Mouse (Mus musculus): Measurements from ENCODE around the gene Lrrc8a.

The Lrrc8a gene

GRCm38 (mm10) chr2:30237199-30237880 lies at the start of gene Lrrc8a:
Lrrc8a (plus strand) TSS chr2:30237715.
- peak; percentile 100 for DNase-seq (ENCODE audit: low spot score in 2 of 2)

- DNase-seq (ENCODE audit: low spot score in 2 of 2): no peak
Measured at GRCm38 (mm10) chr2:30191790-30192580, 45.5 kb upstream of the Lrrc8a start.

- no peak for DNase-seq (ENCODE audit: low spot score in 2 of 2)
Measured at GRCm38 (mm10) chr2:30194656-30195055, 42.9 kb upstream of the Lrrc8a start.

- no peak for DNase-seq (ENCODE audit: low spot score in 2 of 2)
Measured at GRCm38 (mm10) chr2:30198021-30198420, 39.5 kb upstream of the Lrrc8a start.

GRCm38 (mm10) chr2:30199984-30200383 lies 37.5 kb upstream of the Lrrc8a start:
- no peak for DNase-seq (ENCODE audit: low spot score in 2 of 2)

GRCm38 (mm10) chr2:30200388-30200925 lies 37.1 kb upstream of the Lrrc8a start:
- no peak for DNase-seq (ENCODE audit: low spot score in 2 of 2)

- DNase-seq (ENCODE audit: low spot score in 2 of 2): no peak
Measured at GRCm38 (mm10) chr2:30203439-30203838, 34.1 kb upstream of the Lrrc8a start.

- DNase-seq (ENCODE audit: low spot score in 2 of 2): no peak
Measured at GRCm38 (mm10) chr2:30205255-30205628, 32.3 kb upstream of the Lrrc8a start.

- DNase-seq (ENCODE audit: low spot score in 2 of 2): peak; percentile 92 to 93
Measured at GRCm38 (mm10) chr2:30205629-30206357, 31.7 kb upstream of the Lrrc8a start, which contains the start of gene Kyat1. Kyat1 (minus strand) TSS chr2:30205847.

- DNase-seq (ENCODE audit: low spot score in 2 of 2): no peak
Measured at GRCm38 (mm10) chr2:30207401-30207800, 30.1 kb upstream of the Lrrc8a start.

- no peak for DNase-seq (ENCODE audit: low spot score in 2 of 2)
Measured at GRCm38 (mm10) chr2:30207886-30208285, 29.6 kb upstream of the Lrrc8a start.

GRCm38 (mm10) chr2:30211408-30212168 lies 25.9 kb upstream of the Lrrc8a start:
- no peak for DNase-seq (ENCODE audit: low spot score in 2 of 2)

- no peak for DNase-seq (ENCODE audit: low spot score in 2 of 2)
Measured at GRCm38 (mm10) chr2:30212169-30212545, 25.4 kb upstream of the Lrrc8a start.

- no peak for DNase-seq (ENCODE audit: low spot score in 2 of 2)
Measured at GRCm38 (mm10) chr2:30212951-30213350, 24.6 kb upstream of the Lrrc8a start.

GRCm38 (mm10) chr2:30214745-30215144 lies 22.8 kb upstream of the Lrrc8a start:
- no peak for DNase-seq (ENCODE audit: low spot score in 2 of 2)

GRCm38 (mm10) chr2:30215493-30215892 lies 22.0 kb upstream of the Lrrc8a start:
- DNase-seq (ENCODE audit: low spot score in 2 of 2): no peak

- no peak for DNase-seq (ENCODE audit: low spot score in 2 of 2)
Measured at GRCm38 (mm10) chr2:30216293-30216692, 21.2 kb upstream of the Lrrc8a start.

GRCm38 (mm10) chr2:30235593-30235992 lies 1.9 kb upstream of the Lrrc8a start:
- DNase-seq (ENCODE audit: low spot score in 2 of 2): peak in 1 of 2 experiments; percentile 43

- DNase-seq (ENCODE audit: low spot score in 2 of 2): no peak
Measured at GRCm38 (mm10) chr2:30236426-30237198, 903 bp upstream of the Lrrc8a start.

GRCm38 (mm10) chr2:30237881-30238280 lies 366 bp downstream of the Lrrc8a start:
- peak in 1 of 2 experiments; percentile 75 for DNase-seq (ENCODE audit: low spot score in 2 of 2)
